Mouse (Mus musculus): ENCODE results near the gene March6.

DNA sequence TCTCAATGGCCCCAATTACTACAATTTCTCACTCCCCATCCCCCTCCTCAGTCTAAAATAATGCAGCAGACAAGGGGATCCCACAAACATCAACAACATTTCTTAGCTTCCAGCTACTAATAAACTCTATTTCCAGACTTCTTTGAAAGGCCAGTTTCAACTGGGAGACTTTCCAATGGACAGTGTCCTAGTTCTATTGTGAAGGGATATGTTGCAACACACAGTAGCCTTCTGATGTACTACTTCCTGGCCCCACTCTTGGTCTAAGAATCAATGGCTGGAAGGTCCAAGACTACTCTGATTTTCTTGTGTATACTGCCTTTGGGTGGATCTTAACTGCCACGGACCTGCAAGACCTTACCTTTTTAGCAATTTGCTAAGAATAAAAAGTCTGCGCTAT, 65.0 kb downstream of the March6 start:
- TF ChIP-seq CTCF (IDR thresholded peaks at IDR 0.05) (no peak), POLR2A (IDR thresholded peaks at IDR 0.05; ENCODE audit: insufficient read depth, low read depth, low read length) (no peak), EP300 (IDR thresholded peaks at IDR 0.05; ENCODE audit: insufficient read depth, low read depth, low read length) (no peak)

Data from heart, adult 2 months (tissue).